Mouse (Mus musculus) natural killer cell, adult 2 months (primary cell): ENCODE measurements at regions not wholly inside any gene's neighbourhood (a gene's known extent, or its start where the extent isn't known, plus 50 kb on each side); places are given as distances from the start of the nearest gene placed in this dataset.

ENCODE experiments used
- DNase-seq, 2 experiments: peaks; one replicate each; pipeline ENCODE4 v3.0.0; 2022; ENCODE audit warnings: low spot score in 2 of 2

DNA sequence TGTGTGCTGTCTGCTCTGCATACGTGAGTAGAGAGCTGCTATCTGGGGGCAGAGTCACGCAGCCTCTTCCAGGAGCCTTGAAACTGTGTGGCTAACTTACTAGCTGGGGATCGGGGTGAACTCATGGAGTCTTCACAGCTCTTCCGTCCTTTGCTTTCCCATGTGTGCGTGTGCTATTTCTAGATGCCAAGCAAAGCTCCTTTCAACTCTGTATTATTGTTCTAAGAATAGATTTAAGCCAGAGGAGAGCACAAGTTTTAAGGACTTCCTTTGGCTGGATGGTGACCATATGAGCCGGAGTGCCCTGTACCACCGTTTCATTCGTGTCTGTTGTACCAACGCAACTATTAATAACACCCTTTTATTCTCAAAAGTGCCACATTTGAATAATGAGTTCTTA lies 254.0 kb downstream of the Gm12728 start:
- no peak for DNase-seq

DNA sequence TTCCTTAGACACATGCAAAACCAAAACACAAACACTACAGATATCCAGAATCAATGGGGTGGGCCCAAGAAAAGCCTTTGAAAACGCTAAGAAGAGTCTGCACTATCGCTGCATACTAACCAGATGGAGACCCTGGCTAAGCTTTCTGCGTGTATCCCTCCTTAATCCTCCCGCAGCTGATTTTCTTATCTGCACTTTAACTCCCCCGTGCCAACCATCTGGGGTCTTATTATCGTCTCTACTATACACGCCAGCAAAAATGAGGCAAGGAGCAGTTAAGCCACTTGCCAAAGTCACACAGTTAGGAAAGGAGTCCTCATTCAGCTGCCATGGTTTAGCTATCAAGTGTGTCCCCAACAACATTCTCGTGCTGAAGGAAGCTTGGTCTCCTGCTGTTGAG lies 258.4 kb downstream of the Gm12728 start:
- DNase-seq, result no peak

- DNase-seq, result no peak
These were observed 259.1 kb downstream of the Gm12728 start for GRCm38 (mm10) chr4:106048797-106049196.

- DNase-seq, result no peak
These were observed 260.2 kb downstream of the Gm12728 start for GRCm38 (mm10) chr4:106049880-106050279.

DNA sequence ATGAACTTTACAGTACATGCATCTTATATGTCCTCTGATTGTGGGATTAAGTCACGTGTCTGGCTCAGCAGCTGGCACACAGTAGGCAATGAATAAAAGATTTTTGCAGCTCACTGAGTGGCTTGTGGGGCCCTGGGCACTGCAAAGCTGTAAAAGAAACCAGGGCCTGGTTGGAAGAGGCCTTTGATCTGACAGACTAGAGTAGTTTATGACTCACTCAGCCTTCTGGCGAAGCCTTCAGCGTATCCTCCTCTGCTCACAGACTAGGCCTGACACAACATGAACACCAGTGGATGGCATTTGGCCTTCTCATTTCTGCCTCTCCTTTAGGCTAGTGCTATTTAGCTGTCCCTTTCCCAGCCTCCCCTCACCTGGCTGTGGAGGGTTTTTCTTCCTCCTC lies 260.6 kb downstream of the Gm12728 start:
- no peak for DNase-seq

DNA sequence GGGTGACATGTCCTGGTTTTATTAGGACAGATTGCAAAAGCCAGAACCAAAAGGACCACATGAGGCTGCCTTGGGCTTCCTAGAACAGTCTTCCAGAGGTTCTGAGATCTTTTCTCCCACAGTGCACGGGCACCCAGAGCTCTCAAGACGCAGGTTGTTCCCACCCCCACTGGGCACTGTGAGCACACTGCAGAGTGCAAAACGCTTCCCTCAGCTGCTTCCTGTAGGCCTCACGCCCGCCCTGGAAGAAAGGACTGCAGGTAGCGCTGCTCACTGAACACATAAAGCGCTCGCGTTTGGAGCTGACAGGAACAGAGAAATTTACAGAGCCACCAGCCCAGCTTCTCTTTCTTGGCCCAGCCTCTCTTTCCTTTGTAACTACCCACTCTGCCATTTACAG lies 262.5 kb upstream of the Usp24 start:
- no peak for DNase-seq

DNA sequence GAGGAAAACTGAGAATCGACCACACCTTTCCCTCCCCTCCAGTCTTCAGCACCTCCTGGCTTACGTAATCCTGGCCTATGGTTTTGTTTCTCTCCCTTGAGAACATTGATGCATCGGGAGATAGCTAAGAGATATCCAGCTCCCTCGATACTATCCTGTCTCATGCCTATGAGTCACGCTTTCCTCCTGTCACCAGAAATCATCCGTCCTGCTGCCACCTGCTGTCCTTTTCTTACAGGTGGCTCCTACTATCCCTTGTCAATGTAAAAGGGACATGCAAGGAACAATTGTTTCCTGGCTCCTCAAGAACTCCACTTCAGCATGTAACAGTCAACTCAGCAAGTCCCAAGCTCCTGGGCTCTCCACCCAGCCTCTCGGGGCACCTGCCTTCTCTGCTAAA lies 261.7 kb upstream of the Usp24 start:
- DNase-seq, result no peak

GRCm38 (mm10) chr4:106062651-106063050 lies 253.4 kb upstream of the Usp24 start:
- no peak for DNase-seq

GRCm38 (mm10) chr4:106063851-106064382 lies 252.1 kb upstream of the Usp24 start:
- DNase-seq, result no peak

GRCm38 (mm10) chr4:106067023-106067422 lies 249.0 kb upstream of the Usp24 start:
- no peak for DNase-seq

DNA sequence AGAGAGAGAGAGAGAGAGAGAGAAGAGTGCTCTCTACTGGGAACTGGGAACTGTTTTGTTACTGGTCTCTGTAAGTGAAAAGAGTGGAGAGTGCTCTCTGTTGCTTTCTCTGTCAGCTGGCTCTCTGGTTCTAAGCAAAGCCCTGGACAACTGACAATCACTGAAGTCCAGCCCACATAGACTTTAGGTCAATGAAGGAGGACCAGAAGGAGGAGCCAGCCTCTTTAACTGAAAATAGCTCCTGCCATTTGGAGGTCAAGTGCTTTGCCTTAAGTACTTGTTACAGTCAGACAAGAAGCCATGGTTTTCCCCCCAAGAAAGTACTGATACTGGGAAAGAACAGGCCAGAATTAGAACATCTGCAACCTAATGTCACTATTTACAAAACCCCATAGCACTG lies 232.5 kb upstream of the Usp24 start:
- DNase-seq, result no peak

GRCm38 (mm10) chr4:106091927-106092675 lies 223.9 kb upstream of the Usp24 start:
- DNase-seq, result no peak

DNA sequence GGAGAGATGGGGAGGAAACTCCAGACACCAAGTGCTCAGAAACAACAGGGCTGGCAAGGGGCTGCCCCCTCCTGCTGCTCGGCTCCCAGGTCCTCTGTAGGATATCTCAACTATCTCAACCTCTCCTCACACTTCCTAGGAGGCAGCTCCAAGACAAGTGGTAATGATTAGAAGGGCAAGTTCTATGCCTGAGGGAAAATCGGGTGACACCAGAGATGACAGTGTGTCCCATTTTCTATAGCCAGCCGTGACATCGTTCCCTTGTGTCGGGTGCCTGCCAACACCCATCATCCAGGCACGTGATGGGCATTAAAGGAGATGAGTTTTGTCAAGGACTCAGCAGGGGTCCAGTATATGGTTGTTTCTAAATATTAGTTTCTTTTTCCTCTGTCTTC lies 223.3 kb upstream of the Usp24 start:
- DNase-seq, result no peak

DNA sequence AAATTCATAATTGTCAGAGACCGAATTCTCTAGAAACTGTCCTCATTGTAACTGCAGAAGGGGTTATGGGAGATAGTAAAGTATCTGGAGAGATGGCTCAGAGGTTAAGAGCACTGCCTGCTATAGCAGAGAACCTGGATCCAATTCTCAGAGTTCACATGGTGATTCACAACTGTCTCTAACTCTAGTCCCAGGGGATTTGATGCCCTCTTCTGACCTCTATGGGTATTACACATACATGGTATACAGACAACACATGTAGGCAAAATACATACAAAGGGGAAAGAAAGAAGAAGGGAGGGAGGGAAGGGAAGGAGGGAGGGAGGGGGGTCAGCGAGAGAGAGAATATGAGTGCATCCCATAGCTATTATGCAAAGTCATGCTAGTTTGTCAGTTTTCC lies 222.8 kb upstream of the Usp24 start:
- no peak for DNase-seq

GRCm38 (mm10) chr4:106094882-106095556 lies 221.0 kb upstream of the Usp24 start:
- DNase-seq, result no peak

DNA sequence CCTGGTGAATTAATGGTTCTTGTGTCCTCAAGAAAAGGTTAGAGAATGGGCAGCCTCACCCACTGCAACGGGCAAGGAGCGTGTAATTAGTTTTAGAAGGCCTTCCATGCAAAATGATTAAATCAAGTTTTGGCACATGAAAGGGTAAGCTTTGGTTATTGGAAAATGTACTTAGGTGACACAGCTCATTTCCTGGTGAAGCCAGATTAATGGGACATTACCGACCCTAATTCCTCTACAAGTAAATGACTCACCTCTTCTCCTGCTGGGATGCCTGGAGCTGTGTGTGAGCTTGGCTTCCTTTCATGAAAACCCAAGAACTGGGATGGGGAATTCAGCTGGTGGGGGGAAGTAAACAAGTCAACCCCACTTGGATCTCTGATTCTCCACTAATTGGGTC lies 219.9 kb upstream of the Usp24 start:
- DNase-seq, result no peak

DNA sequence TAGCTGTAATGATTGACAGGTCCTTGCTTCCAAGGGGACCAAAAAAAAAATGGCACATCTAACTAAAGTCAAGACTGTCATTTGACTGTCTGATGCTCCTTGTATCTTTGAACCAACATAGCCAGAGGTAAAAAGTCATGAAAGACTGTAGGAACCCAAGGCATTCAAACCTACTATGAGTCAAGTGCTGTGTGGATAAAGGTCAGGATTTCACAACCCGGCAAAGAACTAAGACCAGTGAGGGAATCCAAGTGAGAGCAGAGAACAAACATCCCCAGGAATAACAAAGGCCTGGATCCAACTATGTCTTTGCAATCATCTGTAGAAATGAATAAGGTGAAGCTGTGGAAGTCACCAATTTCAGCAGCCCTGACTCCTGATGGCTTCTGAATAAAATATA lies 218.2 kb upstream of the Usp24 start:
- no peak for DNase-seq

- DNase-seq, result no peak
These were observed 215.6 kb upstream of the Usp24 start for GRCm38 (mm10) chr4:106100211-106101025.

DNA sequence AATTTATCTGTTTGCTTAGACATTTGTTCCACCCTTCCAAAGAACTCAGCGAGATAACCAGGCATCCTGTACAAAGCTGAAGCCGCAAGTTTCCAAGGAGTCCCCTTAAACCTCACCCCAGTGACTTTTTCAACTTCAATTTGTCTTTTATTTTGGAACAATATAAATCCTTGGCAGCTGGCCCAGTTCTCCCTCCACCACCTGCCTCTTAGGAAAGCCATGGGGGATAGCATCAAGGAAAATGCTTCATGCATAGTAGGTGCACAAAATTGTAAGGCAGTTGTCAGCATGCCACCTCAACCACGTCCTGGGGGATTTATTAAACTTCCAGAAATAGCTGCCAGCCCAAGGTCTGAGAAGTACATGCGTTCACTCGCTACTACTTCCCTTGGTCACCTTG lies 214.1 kb upstream of the Usp24 start:
- DNase-seq, result no peak

- no peak for DNase-seq
These were observed 213.5 kb upstream of the Usp24 start for GRCm38 (mm10) chr4:106102451-106102977.

DNA sequence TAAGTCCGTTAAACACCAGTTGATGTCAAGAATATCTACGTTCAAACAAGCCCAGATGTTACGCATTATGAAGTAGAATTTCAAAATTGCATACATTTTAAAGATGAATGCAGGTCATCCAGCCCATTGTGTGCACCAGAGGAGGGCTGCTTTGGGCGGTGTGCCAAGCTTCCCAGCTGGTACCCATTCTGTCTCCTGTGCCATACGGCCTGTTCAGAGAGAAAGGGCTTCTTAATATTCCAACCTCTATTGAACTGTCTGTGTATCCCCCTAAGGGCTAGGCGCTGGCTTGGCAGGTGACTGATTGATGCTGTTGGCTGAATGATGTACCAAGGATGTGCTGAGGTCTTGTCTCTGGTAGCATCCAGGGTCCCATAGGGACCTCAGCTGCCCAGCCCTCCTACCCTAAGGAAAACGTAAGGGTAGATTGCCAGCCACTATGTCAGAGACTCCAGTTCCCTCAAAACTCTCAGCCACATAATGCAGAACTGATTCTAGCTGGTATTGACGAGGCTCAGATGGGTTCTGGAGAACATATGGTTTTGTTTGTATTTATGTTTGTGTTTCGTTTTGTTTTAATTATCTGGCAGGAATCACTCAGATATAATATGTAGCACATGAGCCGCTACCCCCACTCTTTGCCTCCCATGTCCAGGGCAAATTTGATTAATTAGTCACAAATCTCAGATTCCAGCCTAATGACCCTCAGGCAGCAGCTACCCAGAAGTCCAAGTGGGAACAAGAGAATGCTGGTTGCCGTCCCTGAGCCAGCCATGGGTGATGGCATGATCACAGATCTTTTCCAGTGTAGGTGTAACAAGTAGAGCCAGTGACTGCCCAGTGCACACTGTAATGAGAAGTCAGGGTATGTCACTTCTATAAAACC lies 212.0 kb upstream of the Usp24 start:
- no peak for DNase-seq
